Mouse (Mus musculus) stomach, embryonic 15.5 days (tissue): ENCODE results near the gene Rbm43. TPM values are rescaled to one million over a fixed set of nuclear protein-coding genes. Genes with fewer than 3 reads are reported as not detected.

Experiments used
- ATAC-seq: fragments of 200-750 bp; cut with Nextera tagmentation; 2 replicates; pipeline ENCODE4 v1.8.0; 2017; ENCODE audit warnings: low read depth, moderate number of reproducible peaks, moderate TSS enrichment; ENCODE audit not compliant: insufficient read depth, low FRiP score
- H3K27ac ChIP-seq: fragments of 300-500 bp; sonication (generic); 2 replicates; pipeline ENCODE4 v1.5.1; 2015; ENCODE audit warnings: mild to moderate bottlenecking, inconsistent platforms
- H3K27me3 ChIP-seq: fragments of 300-500 bp; sonication (generic); replicated peaks from 2 replicates; pipeline ENCODE4 v1.6.1; 2015; ENCODE audit warnings: inconsistent platforms
- H3K36me3 ChIP-seq: fragments of 300-500 bp; sonication (generic); 2 replicates; pipeline ENCODE4 v1.6.1; 2015; ENCODE audit warnings: inconsistent platforms
- H3K4me1 ChIP-seq: fragments of 300-500 bp; sonication (generic); 2 replicates; pipeline ENCODE4 v1.6.1; 2015; ENCODE audit warnings: inconsistent platforms
- H3K4me2 ChIP-seq: fragments of 300-500 bp; sonication (generic); 2 replicates; pipeline ENCODE4 v1.6.1; 2015; ENCODE audit warnings: mild to moderate bottlenecking, inconsistent platforms
- H3K4me3 ChIP-seq: fragments of 300-500 bp; sonication (generic); replicated peaks from 2 replicates; pipeline ENCODE4 v1.5.1; 2015; ENCODE audit warnings: inconsistent platforms
- H3K9ac ChIP-seq: fragments of 300-500 bp; sonication (generic); 2 replicates; pipeline ENCODE4 v1.6.1; 2015; ENCODE audit warnings: inconsistent platforms
- H3K9me3 ChIP-seq: fragments of 300-500 bp; sonication (generic); 2 replicates; pipeline ENCODE4 v1.6.1; 2016; ENCODE audit warnings: inconsistent platforms
- WGBS: fragments of 180-500 bp; shearing (Covaris S2); methylation state at CpG from one replicate; pipeline ENCODE4 v1.1.7; 2015; 5-methylcytosine and 5-hydroxymethylcytosine counted together
- polyA plus RNA-seq: library from polyadenylated mRNA; unstranded; fragments of >200 nt; fragmentation: Nextera tagmentation; extraction: Ambion mirVana; gene quantifications from 2 replicates; pipeline ENCODE4 v1.2.1, GENCODE M21; 2015

The Rbm43 gene
- 14.5 and 15.1 TPM in 2 replicates for polyA plus RNA-seq

- no peaks in the 10 kb centered on the region for H3K4me1 ChIP-seq
- peak within 1 kb of the TSS; percentile 70 for H3K4me3 ChIP-seq
- H3K9me3 ChIP-seq: no peaks in the 10 kb centered on the region
- peak within 1 kb of the TSS; percentile 50 for H3K9ac ChIP-seq
- no peaks in the 10 kb centered on the region for H3K27me3 ChIP-seq
- under 1% methylated on average over 48 of the region's 48 CpGs for WGBS
- H3K36me3 ChIP-seq: no peaks in the 10 kb centered on the region
- H3K27ac ChIP-seq: peak within 1 kb of the TSS; percentile 76
- peak; percentile 77 for ATAC-seq
- H3K4me2 ChIP-seq: peak within 1 kb of the TSS; percentile 83
Observed at GRCm38 (mm10) chr2:51934574-51935334, at the start of gene Rbm43. Gene Rbm43 (minus strand): TSS chr2:51935163.

- Histone ChIP-seq H3K36me3 (no peaks in the 10 kb centered on the region), H3K27me3 (no peaks in the 10 kb centered on the region), H3K27ac (no peak overlapping the region), H3K4me2 (peak overlapping the region; percentile 37), H3K4me3 (no peak overlapping the region), H3K4me1 (no peaks in the 10 kb centered on the region), H3K9ac (no peak overlapping the region), H3K9me3 (no peaks in the 10 kb centered on the region)
- no peak for ATAC-seq
- 67% methylated on average over 13 of the region's 13 CpGs for WGBS
Observed at GRCm38 (mm10) chr2:51982288-51982687, 47.3 kb upstream of the Rbm43 start.

- peak overlapping the region; percentile 37 for H3K4me2 ChIP-seq
- H3K9ac ChIP-seq: no peak overlapping the region
Observed at GRCm38 (mm10) chr2:51981630-51982029, 46.7 kb upstream of the Rbm43 start.

GRCm38 (mm10) chr2:51973410-51973968 is 38.5 kb upstream of the Rbm43 start, which contains the start of gene Nmi:
Gene Nmi (minus strand): TSS chr2:51973494.
- Histone ChIP-seq H3K4me3 (peak within 1 kb of the TSS; percentile 77), H3K36me3 (no peaks in the 10 kb centered on the region), H3K9ac (peak within 1 kb of the TSS; percentile 54), H3K27me3 (no peaks in the 10 kb centered on the region), H3K4me2 (peak within 1 kb of the TSS; percentile 64), H3K4me1 (peaks cover 3% of the 10 kb centered on the region; the same call in 1 of the 2 replicates), H3K9me3 (no peaks in the 10 kb centered on the region), H3K27ac (peak within 1 kb of the TSS; percentile 91)
- 67% methylated on average over 9 of the region's 9 CpGs for WGBS
- no peak for ATAC-seq

More at GRCm38 (mm10) chr2:51981630-51982029, 46.7 kb upstream of the Rbm43 start:
- Histone ChIP-seq H3K27me3 (no peaks in the 10 kb centered on the region), H3K36me3 (no peaks in the 10 kb centered on the region), H3K9me3 (no peaks in the 10 kb centered on the region), H3K4me1 (no peaks in the 10 kb centered on the region), H3K4me3 (no peak overlapping the region), H3K27ac (peak overlapping the region; percentile 6; the same call in 1 of the 2 replicates)
- no peak for ATAC-seq
- 45% methylated on average over 11 of the region's 11 CpGs for WGBS

GRCm38 (mm10) chr2:51972641-51973409 is 37.9 kb upstream of the Rbm43 start:
- WGBS: 2% methylated on average over 40 of the region's 40 CpGs
- Histone ChIP-seq H3K27me3 (no peaks in the 10 kb centered on the region), H3K9ac (peak overlapping the region; percentile 54), H3K36me3 (no peaks in the 10 kb centered on the region), H3K4me2 (peak overlapping the region; percentile 64), H3K4me3 (peak overlapping the region; percentile 77), H3K27ac (peak overlapping the region; percentile 91), H3K4me1 (peaks cover 3% of the 10 kb centered on the region; the same call in 1 of the 2 replicates), H3K9me3 (no peaks in the 10 kb centered on the region)
- ATAC-seq: peak; percentile 86

- no peak overlapping the region for H3K9ac ChIP-seq
- no peaks in the 10 kb centered on the region for H3K27me3 ChIP-seq
- H3K27ac ChIP-seq: peak overlapping the region; percentile 91; the same call in 1 of the 2 replicates
- H3K9me3 ChIP-seq: no peaks in the 10 kb centered on the region
- H3K4me1 ChIP-seq: peaks cover 3% of the 10 kb centered on the region; the same call in 1 of the 2 replicates
- no peaks in the 10 kb centered on the region for H3K36me3 ChIP-seq
- peak; percentile 59 for ATAC-seq
- peak overlapping the region; percentile 64 for H3K4me2 ChIP-seq
- H3K4me3 ChIP-seq: peak overlapping the region; percentile 77
- WGBS: 52% methylated on average over 5 of the region's 5 CpGs
Observed at GRCm38 (mm10) chr2:51972142-51972541, 37.2 kb upstream of the Rbm43 start.

- Histone ChIP-seq H3K4me2 (no peak overlapping the region), H3K27me3 (no peaks in the 10 kb centered on the region), H3K9me3 (no peaks in the 10 kb centered on the region), H3K9ac (no peak overlapping the region), H3K27ac (no peak overlapping the region), H3K4me3 (no peak overlapping the region), H3K36me3 (no peaks in the 10 kb centered on the region), H3K4me1 (peaks cover 3% of the 10 kb centered on the region; the same call in 1 of the 2 replicates)
- WGBS: 94% methylated on average over 4 of the region's 4 CpGs
- ATAC-seq: no peak
Observed at GRCm38 (mm10) chr2:51970897-51971296, 35.9 kb upstream of the Rbm43 start.

- WGBS: 68% methylated on average over 3 of the region's 3 CpGs
- no peak for ATAC-seq
- H3K27me3 ChIP-seq: no peaks in the 10 kb centered on the region
Observed at GRCm38 (mm10) chr2:51967288-51967687, 32.3 kb upstream of the Rbm43 start.

GRCm38 (mm10) chr2:51953648-51954204 is 18.8 kb upstream of the Rbm43 start:
- Histone ChIP-seq H3K4me3 (no peak overlapping the region), H3K4me1 (no peaks in the 10 kb centered on the region), H3K27ac (no peak overlapping the region), H3K4me2 (no peak overlapping the region), H3K27me3 (no peaks in the 10 kb centered on the region), H3K9ac (no peak overlapping the region), H3K36me3 (no peaks in the 10 kb centered on the region), H3K9me3 (no peaks in the 10 kb centered on the region)
- WGBS: 78% methylated on average over 7 of the region's 7 CpGs
- ATAC-seq: no peak

More at GRCm38 (mm10) chr2:51967288-51967687, 32.3 kb upstream of the Rbm43 start:
- H3K9ac ChIP-seq: no peak overlapping the region
- H3K4me2 ChIP-seq: no peak overlapping the region
- no peaks in the 10 kb centered on the region for H3K9me3 ChIP-seq
- H3K36me3 ChIP-seq: no peaks in the 10 kb centered on the region
- H3K4me3 ChIP-seq: no peak overlapping the region
- H3K4me1 ChIP-seq: no peaks in the 10 kb centered on the region
- no peak overlapping the region for H3K27ac ChIP-seq

GRCm38 (mm10) chr2:51950876-51951275 is 15.9 kb upstream of the Rbm43 start:
- H3K4me2 ChIP-seq: no peak overlapping the region

GRCm38 (mm10) chr2:51948105-51948830 is 13.3 kb upstream of the Rbm43 start:
- Histone ChIP-seq H3K36me3 (no peaks in the 10 kb centered on the region), H3K27me3 (no peaks in the 10 kb centered on the region), H3K4me1 (no peaks in the 10 kb centered on the region), H3K4me3 (no peak overlapping the region), H3K4me2 (no peak overlapping the region), H3K9ac (no peak overlapping the region), H3K9me3 (no peaks in the 10 kb centered on the region), H3K27ac (no peak overlapping the region)
- WGBS: 59% methylated on average over 6 of the region's 6 CpGs
- no peak for ATAC-seq

More at GRCm38 (mm10) chr2:51950876-51951275, 15.9 kb upstream of the Rbm43 start:
- no peaks in the 10 kb centered on the region for H3K9me3 ChIP-seq
- H3K4me1 ChIP-seq: no peaks in the 10 kb centered on the region
- no peaks in the 10 kb centered on the region for H3K36me3 ChIP-seq
- no peaks in the 10 kb centered on the region for H3K27me3 ChIP-seq
- H3K27ac ChIP-seq: no peak overlapping the region
- no peak for ATAC-seq
- no peak overlapping the region for H3K9ac ChIP-seq
- H3K4me3 ChIP-seq: no peak overlapping the region
- 39% methylated on average over 1 of the region's 1 CpGs for WGBS
